Mouse (Mus musculus) spleen, adult 2 months (tissue): Measurements from ENCODE around the gene Akr1b8.

Source experiments
- CTCF ChIP-seq: fragments of 200-500 bp; IDR thresholded peaks from 2 replicates; pipeline ENCODE4 v1.5.1; 2011; ENCODE audit warnings: mild to moderate bottlenecking, inconsistent platforms; ENCODE audit not compliant: insufficient read depth, insufficient read length, insufficient replicate concordance; ENCODE audit errors: extremely low read depth
- POLR2A ChIP-seq: fragments of 200-500 bp; IDR thresholded peaks from 2 replicates; pipeline ENCODE4 v1.6.1; 2011; ENCODE audit warnings: low read depth, low read length, inconsistent platforms

- no peak for TF ChIP-seq CTCF
- TF ChIP-seq POLR2A: no peak
Measured at GRCm38 (mm10) chr6:34395897-34396296, 42.0 kb downstream of the Akr1b8 start.
